Mouse (Mus musculus): ENCODE results near the gene Syk. TPM values are rescaled to one million over a fixed set of nuclear protein-coding genes. Genes with fewer than 3 reads are reported as not detected.
A peak's percentile ranks its signal among the peaks of the same experiment; 100 is the strongest.

The Syk gene
- polyA plus RNA-seq (2014; fragmentation: Nextera tagmentation; extraction: Ambion mirVana) = 9.1 and 9.6 TPM in 2 replicates

GRCm38 (mm10) chr13:52582878-52583661, at the start of gene Syk:
TSS of gene Syk (plus strand) at chr13:52583173.
- no peaks in the 10 kb centered on the region for H3K9me3 ChIP-seq (ENCODE audit: control insufficient read depth, low read length)
- H3K27ac ChIP-seq (replicated peaks in 1 of 2; ENCODE audit: control insufficient read depth in 1 of 2, insufficient read depth in 1 of 2, low read depth in 2 of 2, low read length in 2 of 2) = peak within 1 kb of the TSS; percentile 13 to 66
- peaks cover 5 to 13% of the 10 kb centered on the region in 2 experiments for H3K4me1 ChIP-seq (ENCODE audit: control insufficient read depth in 2 of 2, insufficient read depth in 2 of 2, low read length in 2 of 2)
- no peaks in the 10 kb centered on the region for H3K27me3 ChIP-seq (ENCODE audit: control insufficient read depth, insufficient read depth, low read length)
- no peaks in the 10 kb centered on the region for H3K36me3 ChIP-seq (ENCODE audit: control insufficient read depth, insufficient read depth, low read length)
- H3K9ac ChIP-seq (ENCODE audit: low read length) = peak within 1 kb of the TSS; percentile 80
- H3K4me3 ChIP-seq (ENCODE audit: control insufficient read depth in 1 of 2, insufficient read depth in 1 of 2, low read depth in 1 of 2, low read length in 2 of 2) = peak within 1 kb of the TSS; percentile 62 to 68
- WGBS = under 1% methylated on average over 60 of the region's 70 CpGs
- ATAC-seq (ENCODE audit: insufficient number of reproducible peaks, insufficient read depth, low FRiP score, low read depth) = peak; percentile 56; the same call in 1 of the 2 replicates
- H3K4me2 ChIP-seq (ENCODE audit: low read length) = peak within 1 kb of the TSS; percentile 93

GRCm38 (mm10) chr13:52533644-52534043, 49.3 kb upstream of the Syk start:
- H3K36me3 ChIP-seq (ENCODE audit: control insufficient read depth, insufficient read depth, low read length) = no peaks in the 10 kb centered on the region
- H3K4me1 ChIP-seq (ENCODE audit: control insufficient read depth in 2 of 2, insufficient read depth in 2 of 2, low read length in 2 of 2) = peaks cover 8 to 14% of the 10 kb centered on the region in 2 experiments; a peak in 2 of 4 replicates
- H3K27ac ChIP-seq (replicated peaks in 1 of 2; ENCODE audit: control insufficient read depth in 1 of 2, insufficient read depth in 1 of 2, low read depth in 2 of 2, low read length in 2 of 2) = no peak overlapping the region
- 80% methylated on average over 5 of the region's 5 CpGs for WGBS
- no peak overlapping the region for H3K4me3 ChIP-seq (ENCODE audit: control insufficient read depth in 1 of 2, insufficient read depth in 1 of 2, low read depth in 1 of 2, low read length in 2 of 2)
- H3K4me2 ChIP-seq (ENCODE audit: low read length) = no peak overlapping the region
- no peak for ATAC-seq (ENCODE audit: insufficient number of reproducible peaks, insufficient read depth, low FRiP score, low read depth)
- H3K9me3 ChIP-seq (ENCODE audit: control insufficient read depth, low read length) = no peaks in the 10 kb centered on the region
- H3K27me3 ChIP-seq (ENCODE audit: control insufficient read depth, insufficient read depth, low read length) = peaks cover 9% of the 10 kb centered on the region; the same call in 1 of the 2 replicates
- H3K9ac ChIP-seq (ENCODE audit: low read length) = no peak overlapping the region

- Histone ChIP-seq H3K27me3 (ENCODE audit: control insufficient read depth, insufficient read depth, low read length) (no peaks in the 10 kb centered on the region), H3K36me3 (ENCODE audit: control insufficient read depth, insufficient read depth, low read length) (no peaks in the 10 kb centered on the region), H3K4me2 (ENCODE audit: low read length) (no peak overlapping the region), H3K9ac (ENCODE audit: low read length) (no peak overlapping the region), H3K9me3 (ENCODE audit: control insufficient read depth, low read length) (no peaks in the 10 kb centered on the region), H3K27ac (replicated peaks in 1 of 2; ENCODE audit: control insufficient read depth in 1 of 2, insufficient read depth in 1 of 2, low read depth in 2 of 2, low read length in 2 of 2) (no peak overlapping the region; a peak in 1 of 4 replicates), H3K4me3 (ENCODE audit: control insufficient read depth in 1 of 2, insufficient read depth in 1 of 2, low read depth in 1 of 2, low read length in 2 of 2) (no peak overlapping the region), H3K4me1 (ENCODE audit: control insufficient read depth in 2 of 2, insufficient read depth in 2 of 2, low read length in 2 of 2) (peaks cover 3 to 5% of the 10 kb centered on the region in 2 experiments; a peak in 1 of 4 replicates)
- WGBS = 8% methylated on average over 4 of the region's 4 CpGs
- no peak for ATAC-seq (ENCODE audit: insufficient number of reproducible peaks, insufficient read depth, low FRiP score, low read depth)
Observed at GRCm38 (mm10) chr13:52535542-52535941, 47.4 kb upstream of the Syk start.

GRCm38 (mm10) chr13:52537754-52538587, 45.0 kb upstream of the Syk start:
- no peak overlapping the region for H3K27ac ChIP-seq (replicated peaks in 1 of 2; ENCODE audit: control insufficient read depth in 1 of 2, insufficient read depth in 1 of 2, low read depth in 2 of 2, low read length in 2 of 2)
- 93% methylated on average over 26 of the region's 26 CpGs for WGBS

GRCm38 (mm10) chr13:52538588-52539116, 44.3 kb upstream of the Syk start:
- Histone ChIP-seq H3K27ac (replicated peaks in 1 of 2; ENCODE audit: control insufficient read depth in 1 of 2, insufficient read depth in 1 of 2, low read depth in 2 of 2, low read length in 2 of 2) (no peak overlapping the region), H3K27me3 (ENCODE audit: control insufficient read depth, insufficient read depth, low read length) (no peaks in the 10 kb centered on the region), H3K36me3 (ENCODE audit: control insufficient read depth, insufficient read depth, low read length) (no peaks in the 10 kb centered on the region), H3K9ac (ENCODE audit: low read length) (no peak overlapping the region), H3K9me3 (ENCODE audit: control insufficient read depth, low read length) (no peaks in the 10 kb centered on the region), H3K4me1 (ENCODE audit: control insufficient read depth in 2 of 2, insufficient read depth in 2 of 2, low read length in 2 of 2) (peaks cover 0 to 3% of the 10 kb centered on the region in 2 experiments; a peak in 1 of 4 replicates), H3K4me3 (ENCODE audit: control insufficient read depth in 1 of 2, insufficient read depth in 1 of 2, low read depth in 1 of 2, low read length in 2 of 2) (no peak overlapping the region), H3K4me2 (ENCODE audit: low read length) (no peak overlapping the region)
- ATAC-seq (ENCODE audit: insufficient number of reproducible peaks, insufficient read depth, low FRiP score, low read depth) = no peak
- 90% methylated on average over 9 of the region's 9 CpGs for WGBS

More at GRCm38 (mm10) chr13:52537754-52538587, 45.0 kb upstream of the Syk start:
- Histone ChIP-seq H3K4me1 (ENCODE audit: control insufficient read depth in 2 of 2, insufficient read depth in 2 of 2, low read length in 2 of 2) (peaks cover 0 to 3% of the 10 kb centered on the region in 2 experiments; a peak in 1 of 4 replicates), H3K36me3 (ENCODE audit: control insufficient read depth, insufficient read depth, low read length) (no peaks in the 10 kb centered on the region), H3K4me3 (ENCODE audit: control insufficient read depth in 1 of 2, insufficient read depth in 1 of 2, low read depth in 1 of 2, low read length in 2 of 2) (no peak overlapping the region), H3K9ac (ENCODE audit: low read length) (no peak overlapping the region), H3K9me3 (ENCODE audit: control insufficient read depth, low read length) (no peaks in the 10 kb centered on the region), H3K27me3 (ENCODE audit: control insufficient read depth, insufficient read depth, low read length) (no peaks in the 10 kb centered on the region), H3K4me2 (ENCODE audit: low read length) (no peak overlapping the region)
- no peak for ATAC-seq (ENCODE audit: insufficient number of reproducible peaks, insufficient read depth, low FRiP score, low read depth)

- Histone ChIP-seq H3K9me3 (ENCODE audit: control insufficient read depth, low read length) (no peaks in the 10 kb centered on the region), H3K27me3 (ENCODE audit: control insufficient read depth, insufficient read depth, low read length) (no peaks in the 10 kb centered on the region), H3K27ac (replicated peaks in 1 of 2; ENCODE audit: control insufficient read depth in 1 of 2, insufficient read depth in 1 of 2, low read depth in 2 of 2, low read length in 2 of 2) (no peak overlapping the region), H3K4me3 (ENCODE audit: control insufficient read depth in 1 of 2, insufficient read depth in 1 of 2, low read depth in 1 of 2, low read length in 2 of 2) (no peak overlapping the region), H3K4me1 (ENCODE audit: control insufficient read depth in 2 of 2, insufficient read depth in 2 of 2, low read length in 2 of 2) (peaks cover 0 to 3% of the 10 kb centered on the region in 2 experiments; a peak in 1 of 4 replicates), H3K4me2 (ENCODE audit: low read length) (no peak overlapping the region), H3K9ac (ENCODE audit: low read length) (no peak overlapping the region), H3K36me3 (ENCODE audit: control insufficient read depth, insufficient read depth, low read length) (no peaks in the 10 kb centered on the region)
- ATAC-seq (ENCODE audit: insufficient number of reproducible peaks, insufficient read depth, low FRiP score, low read depth) = no peak
- WGBS = 81% methylated on average over 6 of the region's 6 CpGs
Observed at GRCm38 (mm10) chr13:52539461-52539860, 43.5 kb upstream of the Syk start.

GRCm38 (mm10) chr13:52541385-52542035, 41.5 kb upstream of the Syk start:
- no peak overlapping the region for H3K9ac ChIP-seq (ENCODE audit: low read length)
- no peaks in the 10 kb centered on the region for H3K4me1 ChIP-seq (ENCODE audit: control insufficient read depth in 2 of 2, insufficient read depth in 2 of 2, low read length in 2 of 2)
- no peaks in the 10 kb centered on the region for H3K9me3 ChIP-seq (ENCODE audit: control insufficient read depth, low read length)
- H3K36me3 ChIP-seq (ENCODE audit: control insufficient read depth, insufficient read depth, low read length) = no peaks in the 10 kb centered on the region
- 72% methylated on average over 5 of the region's 5 CpGs for WGBS
- H3K27me3 ChIP-seq (ENCODE audit: control insufficient read depth, insufficient read depth, low read length) = no peaks in the 10 kb centered on the region
- H3K27ac ChIP-seq (replicated peaks in 1 of 2; ENCODE audit: control insufficient read depth in 1 of 2, insufficient read depth in 1 of 2, low read depth in 2 of 2, low read length in 2 of 2) = no peak overlapping the region
- H3K4me2 ChIP-seq (ENCODE audit: low read length) = no peak overlapping the region
- no peak for ATAC-seq (ENCODE audit: insufficient number of reproducible peaks, insufficient read depth, low FRiP score, low read depth)
- no peak overlapping the region for H3K4me3 ChIP-seq (ENCODE audit: control insufficient read depth in 1 of 2, insufficient read depth in 1 of 2, low read depth in 1 of 2, low read length in 2 of 2)

All from heart, embryonic 14.5 days (tissue).